Mouse (Mus musculus): ENCODE results near the gene Crnkl1.

GRCm38 (mm10) chr2:145941403-145941802, 6.6 kb upstream of the Crnkl1 start:
- TF ChIP-seq EP300 (IDR thresholded peaks at IDR 0.05) (peak; percentile 85), CTCF (IDR thresholded peaks at IDR 0.05) (no peak)
